Mouse (Mus musculus) liver, adult 2 months (tissue): ENCODE results near the gene Ttc33.
"Not testable (repeated sequence)": the region's sequence is repeated elsewhere in the genome, so short reads cannot be mapped to it uniquely, and the experiment has no call there.

Experiments used
- CTCF ChIP-seq: fragments of 200-500 bp; IDR thresholded peaks from 2 replicates; pipeline ENCODE4 v1.5.1; 2011; ENCODE audit warnings: low read depth, low read length, control low read depth
- POLR2A ChIP-seq: fragments of 200-500 bp; IDR thresholded peaks from 2 replicates; pipeline ENCODE4 v1.6.1; 2011; ENCODE audit warnings: low read length, control low read depth; ENCODE audit not compliant: insufficient read depth; ENCODE audit errors: extremely low read depth

GRCm38 (mm10) chr15:5230746-5231145, 45.4 kb downstream of the Ttc33 start:
- not testable (repeated sequence) for TF ChIP-seq CTCF, POLR2A
